Mouse (Mus musculus) ES-CJ7 (cell line): ENCODE measurements around the gene Psmb2.

Experiments
- DNase-seq: peaks from one replicate; pipeline ENCODE4 v3.0.0; 2011; ENCODE audit warnings: low read depth, low spot score

Psmb2 gene

GRCm38 (mm10) chr4:126677054-126678003, at the start of gene Psmb2:
TSS of gene Psmb2 (plus strand) at chr4:126677630.
- peak; percentile 98 for DNase-seq

GRCm38 (mm10) chr4:126631922-126632321, 45.5 kb upstream of the Psmb2 start:
- DNase-seq, result no peak

GRCm38 (mm10) chr4:126632668-126633067, 44.8 kb upstream of the Psmb2 start:
- no peak for DNase-seq

- DNase-seq, result no peak
Measured at GRCm38 (mm10) chr4:126636330-126636729, 41.1 kb upstream of the Psmb2 start.

GRCm38 (mm10) chr4:126637446-126637845, 40.0 kb upstream of the Psmb2 start:
- no peak for DNase-seq

- DNase-seq, result no peak
Measured at GRCm38 (mm10) chr4:126639339-126639738, 38.1 kb upstream of the Psmb2 start.

GRCm38 (mm10) chr4:126641901-126642300, 35.5 kb upstream of the Psmb2 start:
- no peak for DNase-seq

GRCm38 (mm10) chr4:126643815-126644214, 33.6 kb upstream of the Psmb2 start:
- DNase-seq, result no peak

GRCm38 (mm10) chr4:126644333-126644963, 33.0 kb upstream of the Psmb2 start:
- DNase-seq, result no peak

- no peak for DNase-seq
Measured at GRCm38 (mm10) chr4:126647996-126648910, 29.2 kb upstream of the Psmb2 start.

GRCm38 (mm10) chr4:126653148-126653547, 24.3 kb upstream of the Psmb2 start:
- DNase-seq, result no peak

- peak; percentile 83 for DNase-seq
Measured at GRCm38 (mm10) chr4:126655356-126655755, 22.1 kb upstream of the Psmb2 start.

- no peak for DNase-seq
Measured at GRCm38 (mm10) chr4:126661249-126661648, 16.2 kb upstream of the Psmb2 start.

GRCm38 (mm10) chr4:126667075-126667474, 10.4 kb upstream of the Psmb2 start:
- peak; percentile 72 for DNase-seq

GRCm38 (mm10) chr4:126682298-126682697, 4.9 kb downstream of the Psmb2 start:
- no peak for DNase-seq

GRCm38 (mm10) chr4:126683084-126683483, 5.7 kb downstream of the Psmb2 start:
- DNase-seq, result no peak

GRCm38 (mm10) chr4:126689457-126689856, 12.0 kb downstream of the Psmb2 start:
- no peak for DNase-seq

GRCm38 (mm10) chr4:126693021-126693420, 15.6 kb downstream of the Psmb2 start:
- DNase-seq, result no peak

GRCm38 (mm10) chr4:126696908-126697307, 19.5 kb downstream of the Psmb2 start:
- no peak for DNase-seq

GRCm38 (mm10) chr4:126706630-126707438, 29.4 kb downstream of the Psmb2 start:
- no peak for DNase-seq

GRCm38 (mm10) chr4:126707439-126707826, 30.0 kb downstream of the Psmb2 start:
- no peak for DNase-seq
